Mouse (Mus musculus): ENCODE data around the gene Vps26c. TPM values are rescaled to one million over a fixed set of nuclear protein-coding genes. Genes with fewer than 3 reads are reported as not detected.
"Not testable (repeated sequence)": the region's sequence is repeated elsewhere in the genome, so short reads cannot be mapped to it uniquely, and the experiment has no call there.

Vps26c gene
- polyA plus RNA-seq, 1 experiment, result 44.9 TPM

DNA sequence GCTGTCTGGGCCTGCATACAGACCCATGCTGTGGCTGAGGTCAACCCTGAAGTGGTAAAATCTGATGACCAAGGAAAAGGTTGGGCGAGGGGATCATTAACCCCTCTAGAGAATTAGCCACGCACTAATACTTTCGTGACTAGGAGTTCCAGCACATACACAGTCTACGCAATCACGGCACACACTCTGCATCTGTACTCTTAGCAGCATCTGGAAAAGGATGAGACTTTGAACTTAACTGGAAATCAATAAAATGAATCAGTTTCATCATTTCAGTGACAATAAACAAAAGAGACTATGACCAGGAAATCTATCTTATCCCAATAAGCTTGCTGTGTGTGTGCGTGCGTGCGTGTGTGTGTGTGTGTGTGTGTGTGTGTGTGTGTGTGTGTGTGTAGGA is 17.9 kb downstream of the Vps26c start:
- peaks cover 31% of the 10 kb centered on the region for H3K36me3 ChIP-seq (ENCODE audit: control insufficient read depth, insufficient read depth, low read length)

DNA sequence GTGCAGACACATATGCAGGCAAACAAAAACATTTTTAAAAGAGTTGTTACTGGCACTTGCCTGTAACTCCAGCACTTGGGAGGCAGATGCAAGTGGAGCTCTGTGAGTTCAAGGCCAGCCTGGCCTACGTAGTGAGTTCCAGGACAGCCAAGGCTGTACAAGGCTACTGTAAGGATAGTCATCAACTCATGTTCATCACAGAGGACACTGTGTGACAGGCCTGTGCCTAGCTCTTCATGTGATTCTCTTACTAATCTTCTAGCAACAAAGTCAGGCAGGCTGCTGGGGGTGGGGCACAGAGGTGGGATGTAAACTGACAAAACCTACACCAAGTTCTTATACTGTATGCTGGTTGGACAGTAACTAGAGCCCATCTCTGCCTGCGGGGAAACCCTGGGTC is 19.6 kb downstream of the Vps26c start:
- H3K36me3 ChIP-seq (ENCODE audit: control insufficient read depth, insufficient read depth, low read length), result peaks cover 47% of the 10 kb centered on the region
- H3K4me1 ChIP-seq (replicated peaks; ENCODE audit: control insufficient read depth, insufficient read depth, low read length), result no peaks in the 10 kb centered on the region
- TF ChIP-seq CTCF (IDR thresholded peaks at IDR 0.05; ENCODE audit: borderline replicate concordance, control insufficient read depth, extremely low read depth, insufficient read depth, low read length, poor library complexity), result no peak
- no peak for TF ChIP-seq POLR2A (IDR thresholded peaks at IDR 0.05; ENCODE audit: control insufficient read depth, extremely low read depth, insufficient read depth, low read length, poor library complexity)

More for the DNA sequence above, 17.9 kb downstream of the Vps26c start:
- Histone ChIP-seq H3K27me3 (ENCODE audit: control insufficient read depth, insufficient read depth, low read length) (no peaks in the 10 kb centered on the region), H3K4me1 (replicated peaks; ENCODE audit: control insufficient read depth, insufficient read depth, low read length) (no peaks in the 10 kb centered on the region), H3K27ac (ENCODE audit: control insufficient read depth, insufficient read depth, low read length) (no peak overlapping the region), H3K4me3 (ENCODE audit: control insufficient read depth, insufficient read depth, low read length) (no peak overlapping the region)
- TF ChIP-seq POLR2A (IDR thresholded peaks at IDR 0.05; ENCODE audit: control insufficient read depth, extremely low read depth, insufficient read depth, low read length, poor library complexity), result no peak
- DNase-seq, result no peak
- WGBS, result 97% methylated on average over 8 of the region's 8 CpGs

DNA sequence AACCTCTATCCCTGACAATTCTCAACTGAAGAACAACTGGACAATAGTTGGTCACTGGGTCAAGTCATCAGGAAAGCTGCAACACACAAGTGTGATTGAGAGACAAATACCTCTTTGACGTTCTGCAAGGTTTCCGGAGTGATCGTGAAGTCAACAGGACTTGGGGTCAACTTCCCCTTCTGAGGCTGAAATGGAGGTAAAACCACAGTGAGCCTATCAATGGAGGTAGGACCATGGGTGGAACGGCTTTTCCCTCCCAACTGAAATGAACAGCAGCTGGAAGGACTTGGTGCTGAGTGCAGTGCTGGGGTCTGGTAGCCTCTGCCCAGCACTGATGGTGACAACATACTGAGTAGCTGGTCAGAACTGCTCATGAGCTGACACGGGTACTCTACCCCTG is 22.4 kb downstream of the Vps26c start:
- Histone ChIP-seq H3K27ac (ENCODE audit: control insufficient read depth, insufficient read depth, low read length) (no peak overlapping the region), H3K36me3 (ENCODE audit: control insufficient read depth, insufficient read depth, low read length) (peaks cover 63% of the 10 kb centered on the region)

More for the DNA sequence above, 19.6 kb downstream of the Vps26c start:
- H3K27me3 ChIP-seq (ENCODE audit: control insufficient read depth, insufficient read depth, low read length), result no peaks in the 10 kb centered on the region
- no peak overlapping the region for H3K4me3 ChIP-seq (ENCODE audit: control insufficient read depth, insufficient read depth, low read length)
- 97% methylated on average over 2 of the region's 2 CpGs for WGBS
- no peak for DNase-seq
- H3K27ac ChIP-seq (ENCODE audit: control insufficient read depth, insufficient read depth, low read length), result no peak overlapping the region

DNA sequence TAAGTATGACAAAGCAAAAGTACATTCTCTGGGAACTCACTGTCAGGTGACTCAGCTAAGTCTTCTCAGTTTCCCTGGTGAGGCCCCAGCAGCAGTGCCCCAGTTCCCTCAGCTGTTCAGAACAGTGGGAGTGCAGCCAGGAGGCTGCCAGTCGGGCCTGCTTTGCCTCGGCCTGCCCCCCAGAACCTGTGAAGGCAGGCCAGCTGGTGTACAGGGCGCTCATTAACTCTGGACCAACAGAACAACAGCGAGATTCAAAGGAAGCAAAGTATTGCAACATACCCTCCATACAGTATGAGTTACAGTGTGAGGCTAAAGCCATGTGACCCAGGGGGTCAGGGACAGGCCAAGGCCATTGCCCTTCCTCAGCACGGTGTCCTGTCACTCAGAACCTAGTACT is 28.7 kb downstream of the Vps26c start:
- no peak for TF ChIP-seq CTCF (IDR thresholded peaks at IDR 0.05; ENCODE audit: borderline replicate concordance, control insufficient read depth, extremely low read depth, insufficient read depth, low read length, poor library complexity)
- TF ChIP-seq POLR2A (IDR thresholded peaks at IDR 0.05; ENCODE audit: control insufficient read depth, extremely low read depth, insufficient read depth, low read length, poor library complexity), result no peak
- Histone ChIP-seq H3K27me3 (ENCODE audit: control insufficient read depth, insufficient read depth, low read length) (no peaks in the 10 kb centered on the region), H3K27ac (ENCODE audit: control insufficient read depth, insufficient read depth, low read length) (no peak overlapping the region), H3K36me3 (ENCODE audit: control insufficient read depth, insufficient read depth, low read length) (peaks cover 56% of the 10 kb centered on the region), H3K4me1 (replicated peaks; ENCODE audit: control insufficient read depth, insufficient read depth, low read length) (no peaks in the 10 kb centered on the region), H3K4me3 (ENCODE audit: control insufficient read depth, insufficient read depth, low read length) (no peak overlapping the region)
- DNase-seq, result no peak
- WGBS, result 81% methylated on average over 5 of the region's 5 CpGs

More for the DNA sequence above, 22.4 kb downstream of the Vps26c start:
- no peak for TF ChIP-seq POLR2A (IDR thresholded peaks at IDR 0.05; ENCODE audit: control insufficient read depth, extremely low read depth, insufficient read depth, low read length, poor library complexity)
- TF ChIP-seq CTCF (IDR thresholded peaks at IDR 0.05; ENCODE audit: borderline replicate concordance, control insufficient read depth, extremely low read depth, insufficient read depth, low read length, poor library complexity), result no peak
- Histone ChIP-seq H3K4me1 (replicated peaks; ENCODE audit: control insufficient read depth, insufficient read depth, low read length) (no peaks in the 10 kb centered on the region), H3K4me3 (ENCODE audit: control insufficient read depth, insufficient read depth, low read length) (no peak overlapping the region), H3K27me3 (ENCODE audit: control insufficient read depth, insufficient read depth, low read length) (no peaks in the 10 kb centered on the region)
- no peak for DNase-seq
- WGBS, result 54% methylated on average over 5 of the region's 5 CpGs

DNA sequence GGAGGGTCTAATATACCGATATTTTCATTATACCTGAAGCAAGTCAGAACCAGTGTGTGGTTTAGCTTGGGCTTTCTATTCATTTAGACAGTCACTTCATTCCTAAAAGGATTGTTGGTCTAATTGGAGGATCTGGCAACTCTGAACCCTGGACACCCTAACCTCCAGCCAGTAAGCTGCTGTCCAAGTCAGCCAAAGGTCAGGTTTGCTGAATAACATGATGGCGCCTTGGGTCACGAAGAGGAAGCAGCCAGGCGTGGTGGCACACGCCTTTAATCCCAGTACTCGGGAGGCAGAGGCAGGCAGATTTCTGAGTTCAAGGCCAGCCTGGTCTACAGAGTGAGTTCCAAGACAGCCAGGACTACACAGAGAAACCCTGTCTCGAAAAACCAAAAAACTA is 29.5 kb downstream of the Vps26c start:
- not testable (repeated sequence) for H3K27me3 ChIP-seq (ENCODE audit: control insufficient read depth, insufficient read depth, low read length); H3K4me3 ChIP-seq (ENCODE audit: control insufficient read depth, insufficient read depth, low read length); H3K4me1 ChIP-seq (replicated peaks; ENCODE audit: control insufficient read depth, insufficient read depth, low read length); DNase-seq; H3K27ac ChIP-seq (ENCODE audit: control insufficient read depth, insufficient read depth, low read length)
- WGBS, result 97% methylated on average over 7 of the region's 7 CpGs
- H3K36me3 ChIP-seq (ENCODE audit: control insufficient read depth, insufficient read depth, low read length), result peaks cover 49% of the 10 kb centered on the region

DNA sequence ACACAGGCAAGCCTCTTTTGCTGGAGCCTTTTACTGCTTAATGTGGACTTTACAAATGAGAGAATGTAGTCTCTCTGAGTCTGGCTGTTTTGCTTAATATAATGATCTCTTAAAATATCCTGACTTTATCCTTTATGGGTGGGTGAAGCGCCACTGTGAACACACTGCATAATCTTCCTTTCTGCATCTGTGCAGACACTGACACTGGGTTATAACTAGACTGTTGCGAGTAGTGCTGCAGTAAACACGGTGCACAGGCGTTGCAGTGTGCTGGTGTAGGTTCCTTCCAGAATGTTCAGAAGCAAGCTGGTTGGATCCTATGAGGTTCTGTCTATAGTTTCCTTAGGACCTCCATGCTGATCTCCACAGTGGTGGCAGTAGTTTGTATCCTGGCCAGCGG is 37.3 kb downstream of the Vps26c start:
- H3K27me3 ChIP-seq (ENCODE audit: control insufficient read depth, insufficient read depth, low read length), result no peaks in the 10 kb centered on the region
- H3K36me3 ChIP-seq (ENCODE audit: control insufficient read depth, insufficient read depth, low read length), result no peaks in the 10 kb centered on the region
- TF ChIP-seq CTCF (IDR thresholded peaks at IDR 0.05; ENCODE audit: borderline replicate concordance, control insufficient read depth, extremely low read depth, insufficient read depth, low read length, poor library complexity), result no peak
- no peak for TF ChIP-seq POLR2A (IDR thresholded peaks at IDR 0.05; ENCODE audit: control insufficient read depth, extremely low read depth, insufficient read depth, low read length, poor library complexity)
- no peak for DNase-seq
- no peak overlapping the region for H3K27ac ChIP-seq (ENCODE audit: control insufficient read depth, insufficient read depth, low read length)
- WGBS, result 97% methylated on average over 5 of the region's 5 CpGs
- no peak overlapping the region for H3K4me3 ChIP-seq (ENCODE audit: control insufficient read depth, insufficient read depth, low read length)
- H3K4me1 ChIP-seq (replicated peaks; ENCODE audit: control insufficient read depth, insufficient read depth, low read length), result 0 out of 2 replicates have a peak, but pooled peaks cover 2% of the 10 kb centered on the region

GRCm38 (mm10) chr16:94487341-94487740 is 39.3 kb downstream of the Vps26c start:
- H3K4me1 ChIP-seq (replicated peaks; ENCODE audit: control insufficient read depth, insufficient read depth, low read length), result 0 out of 2 replicates have a peak, but pooled peaks cover 2% of the 10 kb centered on the region
- no peaks in the 10 kb centered on the region for H3K36me3 ChIP-seq (ENCODE audit: control insufficient read depth, insufficient read depth, low read length)
- H3K27ac ChIP-seq (ENCODE audit: control insufficient read depth, insufficient read depth, low read length), result no peak overlapping the region
- H3K27me3 ChIP-seq (ENCODE audit: control insufficient read depth, insufficient read depth, low read length), result no peaks in the 10 kb centered on the region
- DNase-seq, result no peak
- no peak for TF ChIP-seq POLR2A (IDR thresholded peaks at IDR 0.05; ENCODE audit: control insufficient read depth, extremely low read depth, insufficient read depth, low read length, poor library complexity)
- TF ChIP-seq CTCF (IDR thresholded peaks at IDR 0.05; ENCODE audit: borderline replicate concordance, control insufficient read depth, extremely low read depth, insufficient read depth, low read length, poor library complexity), result no peak
- WGBS, result 82% methylated on average over 5 of the region's 5 CpGs
- H3K4me3 ChIP-seq (ENCODE audit: control insufficient read depth, insufficient read depth, low read length), result no peak overlapping the region

All from thymus, adult 2 months (tissue).